Mouse (Mus musculus): Measurements from ENCODE around the gene Kcnn1. TPM values are rescaled to one million over a fixed set of nuclear protein-coding genes. Genes with fewer than 3 reads are reported as not detected.

The Kcnn1 gene
- polyA plus RNA-seq (2021; fragmentation: Nextera tagmentation), result 8.6 and 9.3 TPM in 2 replicates
- long read RNA-seq, experiment 1, partial matches to known transcripts, result 5 of 20 reads
- long read RNA-seq, experiment 1, other reads (novel, unspliced or antisense), result 14 of 20 reads
- long read RNA-seq, experiment 2, partial matches to known transcripts, result 1 of 71 reads
- long read RNA-seq, experiment 2, other reads (novel, unspliced or antisense), result 70 of 71 reads

GRCm38 (mm10) chr8:70862824-70863641 lies at the start of gene Kcnn1:
Gene Kcnn1 (minus strand): TSS chr8:70863258.

GRCm38 (mm10) chr8:70905831-70906736 lies 43.0 kb upstream of the Kcnn1 start, which contains the start of gene Map1s:
Gene Map1s (plus strand): TSS chr8:70905932.

GRCm38 (mm10) chr8:70897021-70897680 lies 34.1 kb upstream of the Kcnn1 start, which contains the start of gene Rpl18a:
Gene Rpl18a (minus strand): TSS chr8:70897412.

GRCm38 (mm10) chr8:70892022-70892895 lies 29.2 kb upstream of the Kcnn1 start, which contains the start of gene Slc5a5:
Gene Slc5a5 (minus strand): TSS chr8:70892757.

GRCm38 (mm10) chr8:70873364-70873985 lies 10.4 kb upstream of the Kcnn1 start, which contains the start of gene Ccdc124:
Gene Ccdc124 (minus strand): TSS chr8:70873935.

GRCm38 (mm10) chr8:70839408-70840351 lies 23.4 kb downstream of the Kcnn1 start, which contains the start of gene Arrdc2:
Gene Arrdc2 (minus strand): TSS chr8:70839720.

GRCm38 (mm10) chr8:70808239-70808638 lies 54.8 kb downstream of the Kcnn1 start, which contains the start of gene Il12rb1:
Gene Il12rb1 (plus strand): TSS chr8:70808449.

GRCm38 (mm10) chr8:70804481-70805206 lies 58.4 kb downstream of the Kcnn1 start, which contains the start of gene Mast3:
Gene Mast3 (minus strand): TSS chr8:70805054.

Small RNA genes within 50 kb of the gene (microRNA-seq; reads per million reads assigned to microRNA genes)
- gene Mir7067 (1.1 reads per million), gene Mir7240 (28.6 reads per million, percentile 46 among the genes with 10 or more reads in this experiment)

Other genes with a start within 250 kb of the Kcnn1 start
- gene Lrrc25, start 247.1 kb downstream of the Kcnn1 start, polyA plus RNA-seq (2021; fragmentation: Nextera tagmentation), result 0.85 and 1.1 TPM in 2 replicates
- 0.84 TPM in 1 of 2 replicates, not detected in the other for gene Gdf15, start 230.8 kb downstream of the Kcnn1 start, polyA plus RNA-seq (2021; fragmentation: Nextera tagmentation)
- gene Pgpep1, start 202.9 kb downstream of the Kcnn1 start, polyA plus RNA-seq (2021; fragmentation: Nextera tagmentation), result 16.0 and 19.4 TPM in 2 replicates
- gene Lsm4, start 190.0 kb downstream of the Kcnn1 start, polyA plus RNA-seq (2021; fragmentation: Nextera tagmentation), result 247 and 266 TPM in 2 replicates
- gene Jund, start 164.3 kb downstream of the Kcnn1 start, polyA plus RNA-seq (2021; fragmentation: Nextera tagmentation), result 6.2 and 8.7 TPM in 2 replicates
- 0.05 TPM in 1 of 2 replicates, not detected in the other for gene Iqcn, start 159.8 kb downstream of the Kcnn1 start, polyA plus RNA-seq (2021; fragmentation: Nextera tagmentation)
- not detected in 2 replicates for gene Gm3336, start 144.7 kb downstream of the Kcnn1 start, polyA plus RNA-seq (2021; fragmentation: Nextera tagmentation)
- gene Pde4c, start 139.5 kb downstream of the Kcnn1 start, polyA plus RNA-seq (2021; fragmentation: Nextera tagmentation), result 0.05 and 0.30 TPM in 2 replicates
- 868 and 977 TPM in 2 replicates for gene Rab3a, start 108.6 kb downstream of the Kcnn1 start, polyA plus RNA-seq (2021; fragmentation: Nextera tagmentation)
- 115 and 124 TPM in 2 replicates for gene Mpv17l2, start 102.3 kb downstream of the Kcnn1 start, polyA plus RNA-seq (2021; fragmentation: Nextera tagmentation)
- gene Pik3r2, start 86.5 kb downstream of the Kcnn1 start, polyA plus RNA-seq (2021; fragmentation: Nextera tagmentation), result 97.6 and 107 TPM in 2 replicates
- gene Mast3, start 58.2 kb downstream of the Kcnn1 start, polyA plus RNA-seq (2021; fragmentation: Nextera tagmentation), result 109 and 146 TPM in 2 replicates
- gene Il12rb1, start 54.8 kb downstream of the Kcnn1 start, polyA plus RNA-seq (2021; fragmentation: Nextera tagmentation), result 0.10 and 0.21 TPM in 2 replicates
- gene Arrdc2, start 23.5 kb downstream of the Kcnn1 start, polyA plus RNA-seq (2021; fragmentation: Nextera tagmentation), result 8.8 and 12.2 TPM in 2 replicates
- gene Ccdc124, start 10.7 kb upstream of the Kcnn1 start, polyA plus RNA-seq (2021; fragmentation: Nextera tagmentation), result 128 and 139 TPM in 2 replicates
- 18.6 and 19.7 TPM in 2 replicates for gene Slc5a5, start 29.5 kb upstream of the Kcnn1 start, polyA plus RNA-seq (2021; fragmentation: Nextera tagmentation)
- gene Rpl18a, start 34.2 kb upstream of the Kcnn1 start, polyA plus RNA-seq (2021; fragmentation: Nextera tagmentation), result 2,904 and 3,318 TPM in 2 replicates
- 29.0 and 30.2 TPM in 2 replicates for gene Map1s, start 42.7 kb upstream of the Kcnn1 start, polyA plus RNA-seq (2021; fragmentation: Nextera tagmentation)